Mouse (Mus musculus): Measurements from ENCODE around the gene Jmjd6. TPM values are rescaled to one million over a fixed set of nuclear protein-coding genes. Genes with fewer than 3 reads are reported as not detected.

Gene Jmjd6
- polyA plus RNA-seq, 3 experiments from 2014 or later = 49.7 to 58.8 (median 53.6) TPM

GRCm38 (mm10) chr11:116823255-116823654 lies 20.0 kb downstream of the Jmjd6 start:
- no peak for ATAC-seq

- no peak for ATAC-seq
These were observed 20.6 kb downstream of the Jmjd6 start for GRCm38 (mm10) chr11:116822626-116823025.

- no peak for ATAC-seq
These were observed 21.0 kb downstream of the Jmjd6 start for GRCm38 (mm10) chr11:116822215-116822614.

GRCm38 (mm10) chr11:116821057-116821940 lies 21.9 kb downstream of the Jmjd6 start:
- ATAC-seq = no peak

GRCm38 (mm10) chr11:116819932-116820593 lies 23.2 kb downstream of the Jmjd6 start:
- no peak for ATAC-seq

GRCm38 (mm10) chr11:116818722-116819121 lies 24.5 kb downstream of the Jmjd6 start:
- no peak for ATAC-seq

- no peak for ATAC-seq
These were observed 25.7 kb downstream of the Jmjd6 start for GRCm38 (mm10) chr11:116817567-116817966.

- no peak for ATAC-seq
These were observed 26.5 kb downstream of the Jmjd6 start for GRCm38 (mm10) chr11:116816769-116817168.

- ATAC-seq = no peak
These were observed 28.3 kb downstream of the Jmjd6 start for GRCm38 (mm10) chr11:116814884-116815415.

- no peak for ATAC-seq
These were observed 29.0 kb downstream of the Jmjd6 start for GRCm38 (mm10) chr11:116814076-116814883.

- ATAC-seq = no peak
These were observed 29.6 kb downstream of the Jmjd6 start for GRCm38 (mm10) chr11:116813610-116814009.

GRCm38 (mm10) chr11:116812793-116813529 lies 30.3 kb downstream of the Jmjd6 start:
- no peak for ATAC-seq

- ATAC-seq = peak; percentile 71
These were observed 32.0 kb downstream of the Jmjd6 start for GRCm38 (mm10) chr11:116810983-116811901.

GRCm38 (mm10) chr11:116810528-116810927 lies 32.7 kb downstream of the Jmjd6 start:
- ATAC-seq = no peak

- peak; percentile 44 for ATAC-seq
These were observed 33.7 kb downstream of the Jmjd6 start for GRCm38 (mm10) chr11:116809520-116809919.

GRCm38 (mm10) chr11:116808811-116809395 lies 34.3 kb downstream of the Jmjd6 start:
- no peak for ATAC-seq

GRCm38 (mm10) chr11:116807938-116808606 lies 35.2 kb downstream of the Jmjd6 start:
- peak; percentile 39 for ATAC-seq

GRCm38 (mm10) chr11:116807526-116807925 lies 35.7 kb downstream of the Jmjd6 start:
- ATAC-seq = no peak

GRCm38 (mm10) chr11:116807116-116807515 lies 36.1 kb downstream of the Jmjd6 start:
- no peak for ATAC-seq

Data from inflammation-experienced regulatory T-cells, adult 6 months (primary cell).